Mouse (Mus musculus) brain, embryonic 18.5 days (tissue): ENCODE results near the gene Kif5a.

Experiments used
- DNase-seq: peaks from one replicate; pipeline ENCODE4 v3.0.0-alpha.2; 2012; ENCODE audit warnings: low read depth, low spot score

Gene Kif5a

DNA sequence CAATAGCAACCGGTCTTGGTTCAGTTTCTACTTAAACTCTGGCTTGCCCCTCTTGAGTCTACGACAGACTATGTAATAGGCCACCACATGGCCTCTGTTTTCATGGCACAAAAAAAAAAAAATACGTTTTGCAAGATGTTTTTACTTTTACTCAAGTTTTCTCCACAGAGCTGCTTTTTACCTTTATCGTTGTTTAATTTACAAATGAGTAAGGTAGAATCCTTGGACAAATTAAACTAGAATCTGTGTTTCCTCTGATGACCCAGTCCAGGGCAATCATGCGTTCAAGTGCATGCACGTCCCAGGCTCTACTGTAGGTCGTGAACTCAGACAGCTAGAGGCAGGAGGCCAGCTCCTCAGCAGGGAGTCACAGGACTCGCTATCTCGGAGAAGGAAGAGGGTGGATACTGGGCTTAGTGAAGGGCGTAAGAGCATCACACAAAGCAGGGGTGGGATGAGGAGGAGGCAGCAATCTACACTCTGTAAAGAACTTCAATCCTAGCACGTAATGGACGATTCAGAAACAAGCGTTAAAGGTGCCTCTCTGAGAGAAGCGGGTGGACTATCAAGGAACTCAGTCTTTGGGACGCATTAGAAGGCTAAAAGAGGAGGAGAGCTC lies 26.5 kb upstream of the Kif5a start:
- no peak for DNase-seq

DNA sequence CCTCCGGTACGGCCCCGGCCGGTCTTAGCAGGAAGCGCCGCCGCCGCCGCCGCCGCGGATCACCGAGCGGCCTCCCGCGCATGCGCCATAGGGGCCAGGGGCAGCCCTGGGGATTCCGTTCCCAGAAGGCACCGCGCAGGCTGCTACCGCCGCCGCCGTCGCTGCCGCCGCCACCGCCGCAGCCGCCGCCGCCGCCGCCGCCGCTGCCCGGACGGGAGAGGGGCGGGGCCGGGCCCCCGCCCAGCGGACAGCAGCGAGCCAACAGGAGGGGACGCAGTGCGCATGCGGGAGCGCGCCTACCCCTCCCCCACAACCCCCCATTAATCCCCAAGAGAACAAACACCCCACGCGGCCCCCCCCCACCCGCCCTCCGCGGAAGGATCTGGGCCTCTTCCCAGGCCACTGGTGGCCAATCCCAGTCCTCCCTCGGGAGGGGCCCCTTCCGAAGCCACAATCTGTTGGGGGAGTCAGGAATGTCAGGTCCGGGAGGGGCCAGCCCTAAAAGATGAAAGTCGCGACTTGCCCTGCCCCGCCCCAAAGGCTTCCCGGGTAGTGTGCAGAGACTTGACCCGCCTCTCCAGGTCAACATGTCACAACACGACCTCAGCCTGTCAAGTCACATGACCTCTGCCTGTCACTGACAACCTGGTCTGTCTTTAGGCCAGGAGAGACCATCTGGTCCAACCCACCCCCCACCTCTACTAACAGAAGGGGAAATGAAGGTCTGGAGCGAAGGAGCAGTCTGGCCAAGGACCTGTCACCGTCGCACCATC lies 25.8 kb upstream of the Kif5a start, which contains the start of gene Mbd6:
Gene Mbd6 (minus strand): TSS at position 219 of the 773 bp plus-strand sequence.
- peak; percentile 64 for DNase-seq

DNA sequence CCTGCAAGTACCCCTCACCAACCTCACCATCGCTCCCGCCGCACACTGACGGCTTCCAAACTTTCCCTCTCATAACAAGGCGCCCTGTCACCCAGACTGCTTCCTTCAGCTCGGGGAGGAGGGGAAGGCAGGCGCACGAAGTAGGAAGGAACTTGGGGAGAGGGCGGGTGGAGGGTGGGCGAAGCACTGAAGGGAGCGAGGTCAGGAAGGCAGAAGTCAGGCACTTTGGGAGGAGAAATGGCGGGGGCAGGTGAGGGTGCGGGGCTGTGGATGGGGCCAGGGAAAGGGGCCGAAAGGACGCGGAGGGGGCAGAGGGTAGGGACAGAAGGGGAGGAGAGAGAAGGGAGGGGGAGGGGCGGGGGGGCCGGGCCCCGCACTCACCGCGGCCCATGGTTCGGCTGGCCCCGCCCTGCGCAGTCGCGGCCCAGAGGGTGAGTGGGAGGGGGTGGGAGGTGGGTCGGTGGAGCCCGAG lies 25.2 kb upstream of the Kif5a start:
- peak; percentile 24 for DNase-seq

DNA sequence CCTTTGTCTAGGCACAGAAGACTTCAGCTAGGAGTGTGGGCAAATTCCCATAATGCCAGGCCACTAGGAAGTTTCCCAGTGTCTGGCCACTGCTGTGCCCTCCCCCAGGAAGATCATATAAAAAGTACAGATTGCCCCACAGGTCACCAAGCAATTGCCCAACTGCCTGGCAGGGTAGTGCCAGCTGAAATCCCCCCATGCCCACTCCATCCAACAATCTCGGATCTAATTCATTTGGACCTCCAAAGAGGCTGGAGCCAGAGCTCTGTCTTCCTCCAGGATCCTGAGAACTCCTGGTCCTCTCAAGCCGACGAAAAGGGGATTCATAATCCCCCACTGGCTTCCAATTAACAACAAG lies 24.8 kb upstream of the Kif5a start:
- no peak for DNase-seq

DNA sequence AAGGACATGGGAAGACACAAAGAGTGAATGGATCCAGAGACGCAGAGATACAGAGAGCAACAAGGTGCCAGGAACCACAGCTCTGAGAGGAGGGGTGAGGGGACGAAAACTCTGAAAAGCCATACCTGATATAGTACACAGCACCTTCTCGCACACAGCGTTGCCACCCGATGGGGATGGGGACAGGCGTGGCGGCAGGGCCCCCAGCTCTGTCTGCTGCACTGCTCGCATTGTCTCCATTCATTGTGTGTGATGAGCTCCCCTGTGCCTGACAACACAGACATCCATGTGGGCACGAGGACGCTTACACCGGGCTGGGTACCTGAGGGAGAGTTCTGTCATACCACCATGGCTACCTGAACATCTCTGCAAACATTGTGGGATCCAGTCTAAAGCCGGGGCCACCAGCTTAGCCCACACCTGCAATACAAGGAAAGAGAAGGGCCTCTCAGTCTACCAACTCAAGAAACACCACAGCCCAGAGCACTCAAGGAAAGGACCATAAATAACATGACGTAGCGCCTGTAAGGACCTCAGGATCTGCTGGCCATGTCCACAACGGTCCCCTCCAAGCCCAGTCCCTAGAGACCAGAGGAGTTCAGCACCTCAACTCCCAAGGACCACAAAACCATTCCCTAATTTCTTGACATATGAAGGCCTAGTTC lies 24.3 kb upstream of the Kif5a start:
- DNase-seq = no peak

DNA sequence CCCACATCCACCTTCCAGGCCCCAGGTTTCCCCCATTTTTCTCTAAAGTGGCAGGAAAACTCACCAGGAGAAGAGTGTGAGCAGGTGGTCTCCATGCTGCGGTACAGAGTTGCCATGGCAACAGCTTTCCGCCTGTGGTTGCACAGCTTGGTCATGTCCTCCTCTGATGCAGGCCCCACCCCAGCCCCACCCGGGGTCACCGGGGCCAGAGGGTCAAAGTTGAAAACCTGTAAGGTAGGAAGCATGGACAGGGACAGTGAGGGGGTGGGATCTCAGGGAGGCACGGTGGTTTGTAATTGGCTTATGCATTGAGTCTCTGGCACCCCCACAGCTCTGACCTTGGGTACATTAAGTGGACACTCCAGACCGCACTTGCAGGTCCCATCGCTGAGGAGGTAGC lies 23.6 kb upstream of the Kif5a start:
- no peak for DNase-seq

DNA sequence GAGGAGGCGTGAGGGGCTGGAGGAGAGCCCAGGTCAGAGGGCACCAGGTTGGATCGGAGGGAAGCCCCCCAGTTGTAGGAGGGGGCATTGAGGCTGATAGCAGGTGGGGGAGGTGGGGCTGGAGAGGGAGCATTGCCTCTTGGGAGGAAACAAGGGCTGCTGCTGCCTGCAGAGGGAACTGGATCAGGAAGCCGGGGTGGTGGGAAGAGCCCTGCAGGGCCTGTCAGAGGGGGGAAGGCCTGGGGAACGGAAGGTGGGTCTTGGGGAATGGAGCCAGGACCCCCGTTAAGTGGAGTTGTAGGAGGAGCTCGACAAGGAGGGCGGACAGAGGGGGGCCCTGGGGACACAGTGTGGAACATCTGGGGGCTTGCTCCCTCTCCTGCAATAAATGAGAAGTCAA lies 23.0 kb upstream of the Kif5a start:
- DNase-seq = no peak

DNA sequence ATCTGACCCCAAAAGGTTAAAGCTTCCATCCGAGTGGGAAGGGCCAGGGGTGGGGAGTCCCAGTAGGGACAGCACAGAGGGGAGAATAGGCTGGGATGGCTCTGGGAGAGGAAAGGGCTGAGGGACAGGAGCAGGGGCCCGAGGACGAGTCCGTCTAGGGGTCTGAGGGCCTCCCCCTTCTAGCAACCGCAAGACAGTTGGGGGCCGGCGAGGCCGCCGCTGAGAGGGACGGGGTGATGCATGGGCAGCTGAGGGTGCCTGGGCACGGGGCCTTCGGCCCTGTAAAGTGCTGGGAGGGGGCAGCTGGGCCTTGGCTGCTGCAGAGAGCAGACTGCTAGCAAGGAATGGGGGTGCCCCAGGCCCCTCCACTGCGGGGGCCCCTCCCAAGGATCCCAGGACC lies 22.5 kb upstream of the Kif5a start:
- DNase-seq = no peak

DNA sequence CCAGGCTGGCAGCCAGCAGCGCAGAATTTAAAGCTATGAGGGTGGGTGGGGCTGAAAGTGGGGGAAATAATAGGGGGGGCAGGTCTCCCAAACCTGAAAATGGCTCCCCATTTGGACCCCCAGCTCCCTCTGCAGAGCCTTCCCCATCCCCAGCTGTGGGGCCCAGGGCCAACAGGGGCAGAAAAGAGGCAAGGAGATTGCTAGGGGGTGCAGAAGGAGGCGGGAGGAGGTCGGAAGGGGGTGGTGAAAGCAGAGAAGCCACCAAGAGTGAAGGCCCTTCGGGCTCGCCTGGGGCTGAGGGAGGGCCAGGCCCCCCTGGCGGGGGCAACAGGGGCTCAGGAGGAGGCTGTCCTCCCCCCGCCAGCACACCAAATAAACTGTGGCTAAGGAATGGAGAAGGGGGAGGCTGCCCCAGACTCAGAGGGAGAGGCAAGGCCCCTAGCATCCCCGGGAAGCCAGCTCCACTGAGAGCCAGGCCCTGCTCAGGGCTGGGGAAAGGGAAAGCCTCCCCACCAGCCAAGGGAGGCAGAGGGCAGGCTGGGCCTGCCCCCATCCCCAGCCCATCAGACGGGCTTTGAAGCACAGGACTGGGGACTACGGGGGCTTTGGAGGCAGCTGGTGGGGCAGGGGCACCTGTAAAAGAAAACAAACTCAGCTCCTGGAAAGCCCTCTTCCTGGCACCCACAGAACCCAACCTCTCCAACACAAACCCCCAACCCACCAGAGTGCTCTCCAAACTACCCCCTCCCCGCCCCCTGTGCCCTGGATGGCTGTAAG lies 21.8 kb upstream of the Kif5a start:
- DNase-seq = no peak

DNA sequence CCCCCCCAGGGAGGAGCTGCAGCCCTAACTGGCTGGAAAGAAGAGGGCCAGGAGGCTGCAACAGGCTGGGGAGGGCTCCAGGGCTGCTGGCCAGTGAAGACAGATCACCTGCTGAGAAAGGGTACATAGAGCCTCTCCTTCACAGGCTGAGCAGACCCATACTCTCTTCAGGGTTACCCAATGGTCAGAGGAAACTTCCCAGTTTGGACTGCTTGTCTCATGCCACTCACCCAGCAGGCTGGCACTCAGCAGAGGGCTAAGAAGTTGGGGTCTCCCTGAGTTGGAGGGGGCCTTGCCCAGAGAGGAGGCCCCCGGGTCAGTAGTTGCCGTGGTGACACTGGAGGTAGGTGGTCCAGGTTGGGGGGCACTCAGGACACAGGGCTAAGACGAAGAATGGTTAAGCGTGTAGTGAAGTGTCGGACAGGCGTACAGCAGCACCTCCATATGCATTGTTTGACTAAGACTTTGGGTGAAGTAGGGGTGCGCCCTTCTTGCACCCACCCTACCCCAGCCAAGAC lies 21.0 kb upstream of the Kif5a start:
- no peak for DNase-seq

DNA sequence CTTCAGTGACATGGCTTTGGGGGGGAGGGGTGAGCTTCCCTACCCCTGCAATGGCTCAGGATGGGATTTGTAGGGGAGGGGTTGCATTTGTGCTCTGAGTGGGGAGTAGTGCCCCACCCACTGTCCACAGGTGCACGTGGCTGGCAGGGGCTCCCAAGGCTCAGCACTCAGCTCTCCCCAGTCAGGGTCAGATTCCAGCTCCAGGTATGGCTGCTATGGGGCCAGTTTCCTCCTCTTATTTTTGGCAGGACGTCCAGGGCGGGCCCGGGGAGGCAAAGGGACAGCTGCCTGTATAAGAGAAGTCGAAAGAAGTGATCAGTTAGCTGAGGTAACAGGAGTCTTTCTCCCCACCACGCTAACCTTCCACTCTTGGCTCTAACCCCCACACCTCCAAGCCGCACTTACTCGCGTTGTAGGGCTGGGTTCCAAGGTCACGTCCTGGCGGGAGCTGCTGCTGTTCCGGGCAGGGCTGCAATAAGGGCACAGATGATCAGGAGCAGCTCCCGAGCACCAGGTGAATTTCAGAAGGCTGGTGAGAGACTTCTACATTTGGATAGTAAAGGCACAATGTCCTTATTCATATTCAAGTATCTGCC lies 19.6 kb upstream of the Kif5a start:
- no peak for DNase-seq

DNA sequence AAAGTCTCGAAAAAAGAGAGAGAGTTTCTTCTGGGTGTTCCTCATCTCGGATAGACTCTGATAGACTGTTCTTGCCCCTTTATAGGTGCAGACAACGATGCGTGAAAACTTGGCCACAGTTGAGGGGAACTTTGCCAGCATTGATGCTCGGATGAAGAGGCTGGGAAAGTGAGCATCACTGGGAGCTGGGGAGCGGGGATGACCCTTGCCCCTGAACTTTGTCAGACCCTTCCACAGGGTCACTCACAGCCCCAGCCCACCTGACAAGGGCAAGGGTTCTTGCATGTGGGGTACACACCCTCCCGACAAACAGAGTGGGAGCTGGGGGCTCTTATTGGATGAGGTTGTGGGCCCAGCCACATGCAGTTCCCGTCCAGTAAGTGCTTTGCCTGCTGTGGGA lies 18.2 kb upstream of the Kif5a start:
- no peak for DNase-seq

DNA sequence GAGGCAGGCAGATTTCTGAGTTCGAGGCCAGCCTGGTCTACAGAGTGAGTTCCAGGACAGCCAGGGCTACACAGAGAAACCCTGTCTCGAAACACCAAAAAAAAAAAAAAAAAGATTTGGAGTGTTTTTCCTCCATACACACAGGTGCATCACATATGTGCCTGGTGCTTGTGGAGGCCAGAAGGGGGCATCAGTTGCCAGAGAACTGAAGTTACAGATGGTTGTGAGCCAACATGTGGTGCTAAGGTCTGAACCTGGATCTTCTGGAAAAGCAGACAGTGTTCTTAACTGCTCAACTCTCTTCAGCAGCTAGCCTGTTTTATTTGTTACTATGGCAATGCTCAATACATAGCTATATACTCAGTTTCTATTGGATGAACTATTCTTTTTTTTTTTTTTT lies 16.6 kb upstream of the Kif5a start:
- DNase-seq = no peak

DNA sequence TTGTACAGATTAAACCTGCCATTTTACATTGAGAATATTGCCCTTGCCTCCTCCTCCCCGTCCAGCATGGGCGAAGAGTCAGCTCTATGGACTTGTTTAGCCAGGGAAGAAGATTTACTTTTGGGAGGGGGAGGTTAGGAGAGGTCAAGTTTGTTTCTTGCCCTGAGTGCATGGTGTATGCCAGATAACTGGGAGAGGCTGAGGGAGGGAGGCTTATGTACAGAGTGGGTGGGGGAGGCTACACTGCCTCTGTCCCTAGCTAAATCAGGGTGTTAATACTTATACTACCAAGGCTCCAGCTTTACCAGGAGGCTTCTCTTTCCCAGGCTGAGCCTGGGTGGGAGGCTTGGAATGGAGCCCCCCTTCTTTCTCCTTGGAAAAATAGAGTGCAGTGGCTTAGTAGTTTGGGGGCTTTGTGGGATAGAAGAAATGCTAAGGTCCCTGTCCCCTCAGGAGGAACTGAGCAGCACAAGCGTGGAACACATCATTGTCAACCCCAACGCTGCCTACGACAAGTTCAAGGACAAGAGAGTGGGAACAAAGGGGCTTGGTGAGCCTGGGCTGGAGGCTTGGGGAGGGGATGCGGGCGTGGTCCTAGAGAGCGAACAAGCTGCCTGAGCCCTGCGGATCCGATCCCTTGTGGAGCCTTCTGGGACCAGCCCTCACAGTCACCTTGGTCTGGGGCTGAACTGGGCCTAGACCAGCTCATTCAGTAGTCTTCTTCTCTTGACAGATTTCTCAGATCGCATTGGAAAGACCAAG lies 11.3 kb upstream of the Kif5a start:
- no peak for DNase-seq

DNA sequence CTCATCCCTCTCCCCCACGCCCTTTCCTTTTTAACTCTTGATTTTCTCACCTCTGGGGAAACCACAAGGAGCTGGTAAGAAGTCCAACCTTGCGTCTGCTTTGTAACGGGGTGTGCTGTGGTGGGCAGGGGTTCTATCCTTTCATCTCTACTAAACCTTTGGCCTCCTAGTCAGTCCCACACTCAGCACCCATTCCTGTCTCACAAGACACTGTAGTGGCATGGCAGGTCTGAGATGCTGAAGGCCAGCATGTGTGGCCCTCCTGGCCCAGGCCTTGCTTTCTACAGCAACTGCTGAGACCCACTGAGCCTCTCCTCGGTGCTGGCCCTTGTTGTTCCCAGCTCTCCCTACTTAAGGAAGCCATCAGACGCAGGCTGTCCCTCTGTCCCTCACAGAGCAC lies 9.2 kb upstream of the Kif5a start:
- DNase-seq = no peak

DNA sequence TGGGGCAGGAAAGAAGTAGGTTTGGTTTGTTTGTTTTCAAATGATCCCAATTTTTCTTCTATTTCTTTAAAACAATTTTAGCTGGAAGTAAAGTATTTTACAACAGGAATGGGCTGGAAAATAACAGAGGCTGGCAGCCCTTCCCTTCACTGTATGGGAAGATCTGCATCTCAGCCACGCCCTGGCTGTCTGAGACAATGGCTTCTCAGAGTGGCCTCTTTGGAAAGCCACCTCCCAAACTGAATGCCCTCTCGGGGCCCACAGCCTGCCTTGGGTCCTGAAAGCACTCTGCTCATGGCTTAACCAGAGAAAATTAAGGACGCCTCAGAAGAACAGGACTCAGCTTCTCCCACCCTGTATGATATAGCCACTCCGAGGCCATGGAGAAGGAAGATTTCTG lies 6.7 kb upstream of the Kif5a start:
- no peak for DNase-seq

DNA sequence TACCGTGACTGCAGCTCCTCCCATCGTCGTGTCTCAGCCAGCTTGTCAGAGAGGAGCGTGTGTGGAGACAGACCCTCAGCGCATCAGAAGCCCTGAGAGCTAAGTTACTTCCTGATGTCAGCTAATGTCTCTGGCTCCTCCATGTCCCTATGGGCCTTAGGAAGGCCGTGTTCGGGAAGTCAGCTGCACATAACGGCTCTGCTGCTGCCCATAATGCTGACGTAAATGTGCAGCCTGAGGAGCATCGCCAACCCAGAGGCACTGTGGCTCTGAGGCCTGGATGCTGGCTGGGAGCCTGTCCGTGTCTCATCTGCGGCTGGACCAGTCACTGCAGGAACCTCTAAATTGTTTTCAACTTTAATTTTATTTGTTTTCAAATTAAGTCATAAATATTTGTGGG lies 5.9 kb upstream of the Kif5a start:
- no peak for DNase-seq

DNA sequence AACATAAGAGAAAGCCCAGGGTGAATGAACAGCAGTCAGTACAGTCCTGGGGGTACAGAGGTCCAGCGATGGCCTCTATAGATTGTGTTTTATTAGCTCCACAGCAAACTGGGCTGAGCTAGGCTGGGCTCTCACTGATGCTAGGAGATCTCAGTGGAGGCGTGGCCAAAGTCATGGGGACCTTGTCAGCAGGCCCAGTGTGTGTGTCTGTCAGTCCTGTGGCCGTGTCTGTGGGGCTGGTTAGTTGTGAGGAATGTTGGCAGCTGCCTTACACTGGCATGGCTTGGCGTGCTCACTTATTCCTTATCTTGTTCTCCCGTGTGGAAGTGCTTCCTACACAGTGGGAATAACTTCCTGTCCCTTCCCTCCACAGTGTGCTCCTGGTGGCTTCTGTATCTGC lies 5.3 kb upstream of the Kif5a start:
- DNase-seq = no peak

DNA sequence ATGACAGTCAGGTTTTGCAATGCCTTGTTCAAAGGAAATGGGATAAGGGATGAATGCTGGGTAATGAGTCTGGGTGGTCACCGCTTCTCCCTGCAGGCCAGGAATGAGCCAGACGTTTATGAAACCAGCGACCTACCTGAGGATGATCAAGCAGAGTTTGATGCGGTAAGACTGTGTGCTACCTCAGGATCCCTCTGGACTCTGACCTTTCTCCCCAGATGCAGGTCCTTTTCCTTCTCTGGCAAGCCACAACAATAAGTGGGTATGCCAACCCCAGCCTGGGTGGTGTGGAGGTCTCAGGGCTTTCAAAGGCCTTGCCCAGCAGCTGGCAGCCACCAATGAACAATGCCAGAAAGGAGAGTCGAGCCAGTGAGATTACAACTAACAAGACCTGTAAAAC lies 4.2 kb upstream of the Kif5a start:
- no peak for DNase-seq
